Mouse (Mus musculus) E14TG2a.4 (cell line): Measurements from ENCODE around the gene Islr2.

Experiments
- H3K27me3 ChIP-seq: 2 replicates; pipeline ENCODE4 v1.6.1; 2014; ENCODE audit warnings: low read length, control low read depth; ENCODE audit not compliant: insufficient read depth
- H3K36me3 ChIP-seq: 2 replicates; pipeline ENCODE4 v1.6.1; 2014; ENCODE audit warnings: low read length, control low read depth; ENCODE audit not compliant: insufficient read depth
- H3K4me1 ChIP-seq: replicated peaks from 2 replicates; pipeline ENCODE4 v1.6.1; 2014; ENCODE audit warnings: low read depth, low read length, control low read depth
- H3K4me3 ChIP-seq: replicated peaks from 2 replicates; pipeline ENCODE4 v1.5.1; 2014; ENCODE audit warnings: mild to moderate bottlenecking, low read length
- H3K9me3 ChIP-seq: 2 replicates; pipeline ENCODE4 v1.6.1; 2014; ENCODE audit warnings: low read length, control low read depth
- CTCF ChIP-seq: conservative IDR thresholded peaks from 2 replicates; pipeline ENCODE4 v1.5.1; 2014; ENCODE audit warnings: low read length
- NANOG ChIP-seq: IDR thresholded peaks from 2 replicates; pipeline ENCODE4 v1.6.1; 2014; ENCODE audit warnings: borderline replicate concordance, low read length, mixed read lengths
- POU5F1 ChIP-seq: IDR thresholded peaks from 2 replicates; pipeline ENCODE4 v1.6.1; 2014; ENCODE audit warnings: low read length, borderline replicate concordance

Gene Islr2

GRCm38 (mm10) chr9:58246083-58246591 lies 42.0 kb upstream of the Islr2 start:
- H3K4me1 ChIP-seq, result peaks cover 73% of the 10 kb centered on the region
- no peaks in the 10 kb centered on the region for H3K27me3 ChIP-seq
- peak overlapping the region; percentile 95 for H3K4me3 ChIP-seq
- peaks cover 56% of the 10 kb centered on the region for H3K36me3 ChIP-seq
- no peaks in the 10 kb centered on the region for H3K9me3 ChIP-seq
- TF ChIP-seq POU5F1, result no peak
- no peak for TF ChIP-seq NANOG
- no peak for TF ChIP-seq CTCF

GRCm38 (mm10) chr9:58243696-58244095 lies 39.6 kb upstream of the Islr2 start:
- H3K4me3 ChIP-seq, result peak overlapping the region; percentile 95
- H3K27me3 ChIP-seq, result no peaks in the 10 kb centered on the region
- H3K4me1 ChIP-seq, result peaks cover 80% of the 10 kb centered on the region
- TF ChIP-seq CTCF, result no peak
- TF ChIP-seq POU5F1, result no peak
- no peak for TF ChIP-seq NANOG
- no peaks in the 10 kb centered on the region for H3K9me3 ChIP-seq
- H3K36me3 ChIP-seq, result peaks cover 78% of the 10 kb centered on the region

GRCm38 (mm10) chr9:58242696-58243095 lies 38.6 kb upstream of the Islr2 start:
- H3K4me1 ChIP-seq, result peaks cover 81% of the 10 kb centered on the region
- peak overlapping the region; percentile 95 for H3K4me3 ChIP-seq
- peaks cover 82% of the 10 kb centered on the region for H3K36me3 ChIP-seq
- H3K27me3 ChIP-seq, result no peaks in the 10 kb centered on the region
- no peaks in the 10 kb centered on the region for H3K9me3 ChIP-seq
- no peak for TF ChIP-seq CTCF
- TF ChIP-seq POU5F1, result no peak
- TF ChIP-seq NANOG, result no peak

- H3K4me3 ChIP-seq, result peak overlapping the region; percentile 95
- H3K4me1 ChIP-seq, result peaks cover 88% of the 10 kb centered on the region
- TF ChIP-seq NANOG (peak; percentile 60; the same call in 1 of the 2 replicates), CTCF (no peak)
- no peaks in the 10 kb centered on the region for H3K27me3 ChIP-seq
- H3K9me3 ChIP-seq, result no peaks in the 10 kb centered on the region
- peaks cover 85% of the 10 kb centered on the region for H3K36me3 ChIP-seq
These were observed 37.8 kb upstream of the Islr2 start for GRCm38 (mm10) chr9:58241780-58242485.

- no peaks in the 10 kb centered on the region for H3K9me3 ChIP-seq
- no peaks in the 10 kb centered on the region for H3K27me3 ChIP-seq
- TF ChIP-seq NANOG, result no peak
- no peak for TF ChIP-seq POU5F1
- no peak for TF ChIP-seq CTCF
- H3K36me3 ChIP-seq, result peaks cover 83% of the 10 kb centered on the region
- peaks cover 71% of the 10 kb centered on the region for H3K4me1 ChIP-seq
- H3K4me3 ChIP-seq, result peak overlapping the region; percentile 69
These were observed 30.4 kb upstream of the Islr2 start for GRCm38 (mm10) chr9:58234502-58235015.

GRCm38 (mm10) chr9:58232374-58232773 lies 28.3 kb upstream of the Islr2 start:
- TF ChIP-seq NANOG, result no peak
- no peaks in the 10 kb centered on the region for H3K9me3 ChIP-seq
- peaks cover 91% of the 10 kb centered on the region for H3K36me3 ChIP-seq
- no peaks in the 10 kb centered on the region for H3K27me3 ChIP-seq
- no peak overlapping the region for H3K4me3 ChIP-seq
- peaks cover 74% of the 10 kb centered on the region for H3K4me1 ChIP-seq

- H3K36me3 ChIP-seq, result peaks cover 93% of the 10 kb centered on the region
- H3K27me3 ChIP-seq, result no peaks in the 10 kb centered on the region
- no peak for TF ChIP-seq CTCF
- no peak for TF ChIP-seq NANOG
- TF ChIP-seq POU5F1, result no peak
- H3K4me1 ChIP-seq, result peaks cover 74% of the 10 kb centered on the region
- H3K9me3 ChIP-seq, result no peaks in the 10 kb centered on the region
- H3K4me3 ChIP-seq, result no peak overlapping the region
These were observed 27.6 kb upstream of the Islr2 start for GRCm38 (mm10) chr9:58231746-58232145.

GRCm38 (mm10) chr9:58228777-58229466 lies 24.8 kb upstream of the Islr2 start:
- Histone ChIP-seq H3K4me1 (peaks cover 86% of the 10 kb centered on the region), H3K36me3 (peaks cover 100% of the 10 kb centered on the region), H3K4me3 (no peak overlapping the region), H3K27me3 (no peaks in the 10 kb centered on the region), H3K9me3 (no peaks in the 10 kb centered on the region)
- TF ChIP-seq CTCF (no peak), POU5F1 (no peak), NANOG (no peak)
